12 mouse cellular contexts compared by ENCODE assay signal in the genomic region with DNA sequence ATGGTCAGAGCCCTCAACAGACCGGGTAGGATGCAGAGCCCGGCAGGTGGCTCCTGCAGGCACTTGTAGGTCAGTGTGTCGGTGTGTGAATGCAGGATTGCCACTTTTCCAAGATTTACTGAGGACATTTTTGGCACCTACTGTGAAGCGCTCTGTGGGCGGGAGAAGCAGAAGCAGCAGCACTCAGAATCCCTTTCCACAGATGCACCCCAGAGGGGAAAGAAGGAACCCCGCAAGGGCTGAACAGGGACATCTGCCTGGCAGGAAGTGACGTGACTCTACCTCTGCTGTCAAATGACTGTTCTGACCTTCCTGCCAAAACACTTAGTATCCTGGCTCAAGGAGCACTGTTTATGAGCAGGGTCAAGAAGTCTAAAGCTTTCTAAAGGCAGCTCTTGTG. TPM values are rescaled to one million over a fixed set of nuclear protein-coding genes. Genes with fewer than 3 reads are reported as not detected.
DNase-seq lines count a peak whose midpoint lies in the region; TF ChIP-seq lines count a peak whose summit lies in the region.
"Had no signal": no experiment of that assay in that cellular context is flagged by ENCODE, and none has a peak within 500 bp of the region (broad histone marks: within the 10 kb centered on the region; RNA-seq: fewer than 3 reads in every experiment).

No protein-coding gene starts in this region.

- TF ChIP-seq CTCF in E14TG2a.4 (conservative IDR thresholded peaks at IDR 0.05; ENCODE audit: low read length), result no peak
- no peak for TF ChIP-seq CTCF in layer of hippocampus, adult 2 months (conservative IDR thresholded peaks at IDR 0.05)
- no peak for TF ChIP-seq CTCF in gastrocnemius, adult 2 months (IDR thresholded peaks at IDR 0.05)

- H3K27ac ChIP-seq in layer of hippocampus, adult 2 months, result 0 out of 2 replicates have a peak overlapping the region, but pooled peaks have one; percentile 28
- H3K27ac ChIP-seq in gastrocnemius, adult 2 months, result no peak overlapping the region
- H3K27ac ChIP-seq in limb, embryonic 10.5 days, result no peak overlapping the region
- H3K27ac ChIP-seq: embryonic facial prominence, embryonic 13.5 days; forebrain, embryonic 10.5 days; heart, embryonic 13.5 days; limb, embryonic 15.5 days had no signal

- H3K4me1 ChIP-seq in E14TG2a.4 (replicated peaks; ENCODE audit: low read depth, low read length), result peaks cover 17% of the 10 kb centered on the region
- H3K4me1 ChIP-seq in limb, embryonic 10.5 days, result no peaks in the 10 kb centered on the region
- H3K4me1 ChIP-seq: embryonic facial prominence, embryonic 13.5 days; forebrain, embryonic 10.5 days; heart, embryonic 13.5 days; limb, embryonic 15.5 days had no signal

- intact Hi-C loops in gastrocnemius, adult 2 months (cut with DNase I), result no loop called here

- peak overlapping the region; percentile 37 for H3K4me3 ChIP-seq in E14TG2a.4 (replicated peaks; ENCODE audit: low read length)
- H3K4me3 ChIP-seq in layer of hippocampus, adult 2 months, result no peak overlapping the region
- no peak overlapping the region for H3K4me3 ChIP-seq in gastrocnemius, adult 2 months
- no peak overlapping the region for H3K4me3 ChIP-seq in limb, embryonic 10.5 days
- H3K4me3 ChIP-seq: embryonic facial prominence, embryonic 13.5 days; forebrain, embryonic 10.5 days; heart, embryonic 13.5 days; limb, embryonic 15.5 days had no signal

- peak; percentile 11 to 18 for DNase-seq in cerebellum, postnatal 25 days
- no peak for DNase-seq in cerebellum, adult 9-10 months
- DNase-seq in layer of hippocampus, adult 2 months (ENCODE audit: low spot score in 2 of 2), result peak in 1 of 2 experiments; percentile 30
- DNase-seq in right cerebral cortex, adult 2 months (ENCODE audit: low spot score in 2 of 2), result peak; percentile 74 to 77
- no peak for DNase-seq in gastrocnemius, adult 2 months
- no peak for DNase-seq in heart, adult 9 months (ENCODE audit: low spot score in 2 of 2)
- no peak for DNase-seq in limb, embryonic 10.5 days (ENCODE audit: low spot score)

- 90% methylated on average over 7 of the region's 7 CpGs for WGBS in limb, embryonic 10.5 days

- peaks cover 77% of the 10 kb centered on the region for H3K36me3 ChIP-seq in E14TG2a.4 (ENCODE audit: insufficient read depth, low read length)
- H3K36me3 ChIP-seq in limb, embryonic 10.5 days, result peaks cover 68% of the 10 kb centered on the region

- no peaks in the 10 kb centered on the region for H3K9me3 ChIP-seq in E14TG2a.4 (ENCODE audit: low read length)
- H3K9me3 ChIP-seq in limb, embryonic 10.5 days (replicated peaks), result no peaks in the 10 kb centered on the region
- H3K9me3 ChIP-seq: embryonic facial prominence, embryonic 13.5 days; forebrain, embryonic 10.5 days; heart, embryonic 13.5 days; limb, embryonic 15.5 days had no signal

- H3K27me3 ChIP-seq in E14TG2a.4 (ENCODE audit: insufficient read depth, low read length), result no peaks in the 10 kb centered on the region
- no peaks in the 10 kb centered on the region for H3K27me3 ChIP-seq in limb, embryonic 10.5 days (ENCODE audit: low read depth, poor library complexity, severe bottlenecking)
- H3K27me3 ChIP-seq: embryonic facial prominence, embryonic 13.5 days; heart, embryonic 13.5 days; limb, embryonic 15.5 days had no signal

RNA-seq across cellular contexts. Expression of a gene that starts 6.3 kb away (rescaled TPM):
- total RNA-seq in layer of hippocampus, adult 2 months (2021), result 100 to 1,000 TPM; 409 to 411 TPM
- total RNA-seq in gastrocnemius, adult 2 months (2021), result 10 to 100 TPM; 19.3 to 21.8 TPM
- polyA plus RNA-seq in limb, embryonic 10.5 days (2016; fragmentation: Nextera tagmentation; extraction: Ambion mirVana), result 32.1 and 39.3 TPM in 2 replicates

RNA-seq across cellular contexts. Expression of a gene that starts 17.5 kb away (rescaled TPM):
- total RNA-seq in layer of hippocampus, adult 2 months (2021), result 1 to 10 TPM; 4.4 to 6.1 TPM
- total RNA-seq in gastrocnemius, adult 2 months (2021), result 1 to 10 TPM; 5.3 to 6.8 TPM
- polyA plus RNA-seq in limb, embryonic 10.5 days (2016; fragmentation: Nextera tagmentation; extraction: Ambion mirVana), result 369 and 370 TPM in 2 replicates

RNA-seq across cellular contexts. Expression of a gene that starts 46.7 kb away (rescaled TPM):
- 10 to 100 TPM; 60.1 to 63.7 TPM for total RNA-seq in layer of hippocampus, adult 2 months (2021)
- total RNA-seq in gastrocnemius, adult 2 months (2021), result 10 to 100 TPM; 10.2 to 13.1 TPM
- 43.6 and 47.0 TPM in 2 replicates for polyA plus RNA-seq in limb, embryonic 10.5 days (2016; fragmentation: Nextera tagmentation; extraction: Ambion mirVana)

RNA-seq across cellular contexts. Expression of a gene that starts 48.1 kb away (rescaled TPM):
- total RNA-seq in layer of hippocampus, adult 2 months (2021), result 10 to 100 TPM; 80.4 to 85.1 TPM
- 10 to 100 TPM; 75.8 to 95.7 TPM for total RNA-seq in gastrocnemius, adult 2 months (2021)
- polyA plus RNA-seq in limb, embryonic 10.5 days (2016; fragmentation: Nextera tagmentation; extraction: Ambion mirVana), result 104 and 105 TPM in 2 replicates

RNA-seq across cellular contexts. Expression of a gene that starts 48.1 kb away (rescaled TPM):
- total RNA-seq in layer of hippocampus, adult 2 months (2021), result 10 to 100 TPM; 66.9 to 72.7 TPM
- total RNA-seq in gastrocnemius, adult 2 months (2021), result 10 to 100 TPM in 1 of 2 experiments, 1 to 10 TPM in 1; 9.3 to 10.9 TPM
- 22.1 and 30.6 TPM in 2 replicates for polyA plus RNA-seq in limb, embryonic 10.5 days (2016; fragmentation: Nextera tagmentation; extraction: Ambion mirVana)

Comparison
In these comparisons a context has a peak if more than half of its experiments do, and no peak if none do; other contexts are left out.
1. DNase-seq: peak in cerebellum, postnatal 25 days (2 of 2) and right cerebral cortex, adult 2 months (2 of 2); none in cerebellum, adult 9-10 months (single experiment), gastrocnemius, adult 2 months (single experiment), heart, adult 9 months (0 of 2) and limb, embryonic 10.5 days (single experiment).
2. RNA of a gene that starts 6.3 kb away (total RNA-seq): 409 to 411 TPM in layer of hippocampus, adult 2 months; 19.3 to 21.8 TPM in gastrocnemius, adult 2 months; every median in the first group is over 10 times any median in the second.
3. RNA of a gene that starts 46.7 kb away (total RNA-seq): 60.1 to 63.7 TPM in layer of hippocampus, adult 2 months; 10.2 to 13.1 TPM in gastrocnemius, adult 2 months; every median in the first group is over 4 times any median in the second.